Mouse (Mus musculus) layer of hippocampus, postnatal 10 days (tissue): Measurements from ENCODE around the gene Rps27rt. TPM values are rescaled to one million over a fixed set of nuclear protein-coding genes. Genes with fewer than 3 reads are reported as not detected.
A peak's percentile ranks its signal among the peaks of the same experiment; 100 is the strongest.
"Not testable (repeated sequence)": the region's sequence is repeated elsewhere in the genome, so short reads cannot be mapped to it uniquely, and the experiment has no call there.

Source experiments
- DNase-seq, 2 experiments: peaks; one replicate each; pipeline ENCODE4 v3.0.0; 2021; ENCODE audit warnings: low spot score in 2 of 2
- long read RNA-seq: library from polyadenylated mRNA; stranded (forward); transcript quantifications from one replicate; pipeline ENCODE4 v2.0.0, GENCODE M21; 2023
- total RNA-seq, 2 experiments: library from RNA; stranded (reverse); gene quantifications; 2 replicates each; pipeline ENCODE4 v1.2.3; 2021

The Rps27rt gene
- 10 to 100 TPM in 1 of 2 experiments, 1 to 10 TPM in 1; 5.7 to 13.2 TPM for total RNA-seq
- long read RNA-seq, transcript Rps27rt-201 (1 exons, 374 nt) = major isoform, 47 of 47 reads
- long read RNA-seq, partial matches to known transcripts = 0 of 47 reads
- long read RNA-seq, other reads (novel, unspliced or antisense) = 0 of 47 reads

GRCm38 (mm10) chr9:114982689-114983360, at the start of gene Rps27rt:
Rps27rt (minus strand) TSS chr9:114982739.
- no peak for DNase-seq

- not testable (repeated sequence) for DNase-seq
Observed at GRCm38 (mm10) chr9:115031046-115031445, 48.5 kb upstream of the Rps27rt start.

- DNase-seq = no peak
Observed at GRCm38 (mm10) chr9:115030581-115030980, 48.0 kb upstream of the Rps27rt start.

- no peak for DNase-seq
Observed at GRCm38 (mm10) chr9:115029307-115029706, 46.8 kb upstream of the Rps27rt start.

GRCm38 (mm10) chr9:115023708-115024383, 41.3 kb upstream of the Rps27rt start:
- DNase-seq = peak in 1 of 2 experiments; percentile 20

GRCm38 (mm10) chr9:115023137-115023536, 40.6 kb upstream of the Rps27rt start:
- no peak for DNase-seq

GRCm38 (mm10) chr9:115021419-115021818, 38.9 kb upstream of the Rps27rt start:
- no peak for DNase-seq

GRCm38 (mm10) chr9:115020141-115020540, 37.6 kb upstream of the Rps27rt start:
- DNase-seq = no peak

GRCm38 (mm10) chr9:115012367-115012766, 29.8 kb upstream of the Rps27rt start:
- DNase-seq = no peak

GRCm38 (mm10) chr9:115008194-115008593, 25.7 kb upstream of the Rps27rt start:
- no peak for DNase-seq

- no peak for DNase-seq
Observed at GRCm38 (mm10) chr9:115007776-115008175, 25.2 kb upstream of the Rps27rt start.

- DNase-seq = no peak
Observed at GRCm38 (mm10) chr9:115005446-115005845, 22.9 kb upstream of the Rps27rt start.

- no peak for DNase-seq
Observed at GRCm38 (mm10) chr9:114999771-115000146, 17.2 kb upstream of the Rps27rt start.

- DNase-seq = no peak
Observed at GRCm38 (mm10) chr9:114999010-114999770, 16.7 kb upstream of the Rps27rt start.

- DNase-seq = no peak
Observed at GRCm38 (mm10) chr9:114996489-114996888, 13.9 kb upstream of the Rps27rt start.

GRCm38 (mm10) chr9:114995716-114996115, 13.2 kb upstream of the Rps27rt start:
- no peak for DNase-seq

- no peak for DNase-seq
Observed at GRCm38 (mm10) chr9:114995250-114995649, 12.7 kb upstream of the Rps27rt start.

GRCm38 (mm10) chr9:114992528-114992927, 10.0 kb upstream of the Rps27rt start:
- DNase-seq = no peak

- DNase-seq = no peak
Observed at GRCm38 (mm10) chr9:114990421-114990820, 7.9 kb upstream of the Rps27rt start.

GRCm38 (mm10) chr9:114988610-114989327, 6.2 kb upstream of the Rps27rt start:
- peak in 1 of 2 experiments; percentile 39 for DNase-seq

- no peak for DNase-seq
Observed at GRCm38 (mm10) chr9:114988029-114988428, 5.5 kb upstream of the Rps27rt start.
